Mouse (Mus musculus) spleen, postnatal 10 days (tissue): ENCODE measurements around the gene Efr3b.

Experiments used
- DNase-seq, 2 experiments: peaks; one replicate each; pipeline ENCODE4 v3.0.0; 2021 to 2022; ENCODE audit warnings: low spot score in 2 of 2

Gene Efr3b

GRCm38 (mm10) chr12:4037511-4037910, 1.2 kb downstream of the Efr3b start:
- DNase-seq, result no peak

- DNase-seq, result no peak
Measured at GRCm38 (mm10) chr12:4036157-4036556, 2.6 kb downstream of the Efr3b start.

- DNase-seq, result no peak
Measured at GRCm38 (mm10) chr12:4029064-4029463, 9.7 kb downstream of the Efr3b start.

GRCm38 (mm10) chr12:4028516-4028915, 10.2 kb downstream of the Efr3b start:
- peak in 1 of 2 experiments; percentile 27 for DNase-seq

- no peak for DNase-seq
Measured at GRCm38 (mm10) chr12:4024356-4024755, 14.4 kb downstream of the Efr3b start.

GRCm38 (mm10) chr12:4023501-4023900, 15.2 kb downstream of the Efr3b start:
- DNase-seq, result no peak

- no peak for DNase-seq
Measured at GRCm38 (mm10) chr12:4022845-4023244, 15.9 kb downstream of the Efr3b start.

- DNase-seq, result no peak
Measured at GRCm38 (mm10) chr12:4020505-4020904, 18.2 kb downstream of the Efr3b start.

GRCm38 (mm10) chr12:4016321-4016720, 22.4 kb downstream of the Efr3b start:
- DNase-seq, result no peak

GRCm38 (mm10) chr12:4015741-4016140, 23.0 kb downstream of the Efr3b start:
- no peak for DNase-seq

- no peak for DNase-seq
Measured at GRCm38 (mm10) chr12:4015255-4015654, 23.5 kb downstream of the Efr3b start.

- no peak for DNase-seq
Measured at GRCm38 (mm10) chr12:4011715-4012114, 27.0 kb downstream of the Efr3b start.

GRCm38 (mm10) chr12:4011301-4011700, 27.4 kb downstream of the Efr3b start:
- DNase-seq, result no peak

GRCm38 (mm10) chr12:4008731-4009130, 30.0 kb downstream of the Efr3b start:
- no peak for DNase-seq

- no peak for DNase-seq
Measured at GRCm38 (mm10) chr12:4007766-4008165, 30.9 kb downstream of the Efr3b start.

- no peak for DNase-seq
Measured at GRCm38 (mm10) chr12:4007181-4007580, 31.5 kb downstream of the Efr3b start.

GRCm38 (mm10) chr12:4006079-4006478, 32.6 kb downstream of the Efr3b start:
- DNase-seq, result no peak

GRCm38 (mm10) chr12:4004648-4005047, 34.1 kb downstream of the Efr3b start:
- DNase-seq, result no peak

- DNase-seq, result no peak
Measured at GRCm38 (mm10) chr12:4000406-4000805, 38.3 kb downstream of the Efr3b start.

GRCm38 (mm10) chr12:3996749-3997148, 42.0 kb downstream of the Efr3b start:
- no peak for DNase-seq

GRCm38 (mm10) chr12:3991047-3991446, 47.7 kb downstream of the Efr3b start:
- no peak for DNase-seq

GRCm38 (mm10) chr12:3989943-3990342, 48.8 kb downstream of the Efr3b start:
- no peak for DNase-seq

- DNase-seq, result no peak
Measured at GRCm38 (mm10) chr12:3984446-3984845, 54.3 kb downstream of the Efr3b start.

GRCm38 (mm10) chr12:3983736-3984135, 55.0 kb downstream of the Efr3b start:
- DNase-seq, result peak; percentile 51 to 81

GRCm38 (mm10) chr12:3982257-3982656, 56.5 kb downstream of the Efr3b start:
- DNase-seq, result no peak
